Mouse (Mus musculus) hindbrain, embryonic 15.5 days (tissue): ENCODE measurements around the gene Dnajc6. TPM values are rescaled to one million over a fixed set of nuclear protein-coding genes. Genes with fewer than 3 reads are reported as not detected.
A peak's percentile ranks its signal among the peaks of the same experiment; 100 is the strongest.

Experiments used
- ATAC-seq: fragments of 200-750 bp; cut with Nextera tagmentation; 2 replicates; pipeline ENCODE4 v1.8.0; 2017; ENCODE audit warnings: low read depth, moderate number of reproducible peaks, moderate TSS enrichment; ENCODE audit not compliant: low FRiP score
- H3K27ac ChIP-seq: fragments of 300-500 bp; sonication (generic); replicated peaks from 2 replicates; pipeline ENCODE4 v1.5.1; 2015; ENCODE audit warnings: mild to moderate bottlenecking, inconsistent platforms
- H3K27me3 ChIP-seq: fragments of 300-500 bp; sonication (generic); 2 replicates; pipeline ENCODE4 v1.6.1; 2015; ENCODE audit warnings: control low read depth, inconsistent platforms
- H3K36me3 ChIP-seq: fragments of 300-500 bp; sonication (generic); 2 replicates; pipeline ENCODE4 v1.6.1; 2015; ENCODE audit warnings: control low read depth, inconsistent platforms
- H3K4me1 ChIP-seq: fragments of 300-500 bp; sonication (generic); replicated peaks from 2 replicates; pipeline ENCODE4 v1.6.1; 2015; ENCODE audit warnings: control low read depth, inconsistent platforms
- H3K4me2 ChIP-seq: fragments of 300-500 bp; sonication (generic); 2 replicates; pipeline ENCODE4 v1.6.1; 2015; ENCODE audit warnings: moderate library complexity, mild to moderate bottlenecking, inconsistent platforms
- H3K4me3 ChIP-seq: fragments of 300-500 bp; sonication (generic); 2 replicates; pipeline ENCODE4 v1.5.1; 2015; ENCODE audit warnings: mild to moderate bottlenecking, inconsistent platforms
- H3K9ac ChIP-seq: fragments of 300-500 bp; sonication (generic); 2 replicates; pipeline ENCODE4 v1.6.1; 2015; ENCODE audit warnings: inconsistent platforms
- H3K9me3 ChIP-seq: fragments of 300-500 bp; sonication (generic); 2 replicates; pipeline ENCODE4 v1.6.1; 2016; ENCODE audit warnings: control low read depth, inconsistent platforms
- WGBS: fragments of 180-500 bp; shearing (Covaris S2); methylation state at CpG from one replicate; pipeline ENCODE4 v1.1.7; 2015; 5-methylcytosine and 5-hydroxymethylcytosine counted together
- polyA plus RNA-seq: library from polyadenylated mRNA; unstranded; fragments of >200 nt; fragmentation: Nextera tagmentation; extraction: Ambion mirVana; gene quantifications from 2 replicates; pipeline ENCODE4 v1.2.1, GENCODE M21; 2015

Gene Dnajc6
- polyA plus RNA-seq, 1 experiment from 2014 or later, result 60.4 TPM

DNA sequence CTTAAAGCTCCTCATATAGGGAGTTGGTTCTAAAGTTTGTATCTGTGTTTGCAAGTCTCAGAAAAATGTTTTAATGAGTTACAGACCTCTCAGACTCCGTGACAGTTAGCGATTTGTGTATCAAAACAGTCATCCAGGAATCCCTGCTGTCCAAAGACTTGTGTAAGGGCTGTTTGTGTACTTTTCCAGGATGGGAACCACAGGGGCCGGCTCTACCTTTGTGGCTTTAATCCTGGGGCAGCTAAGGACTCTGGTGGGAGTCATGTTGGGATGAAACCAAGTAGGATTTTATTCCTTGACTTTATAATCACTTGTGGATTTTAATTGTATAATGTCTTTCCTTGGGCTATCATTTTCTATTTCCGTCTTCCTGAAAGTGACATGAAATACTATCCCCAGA, 55.0 kb downstream of the Dnajc6 start:
- H3K9ac ChIP-seq, result peak overlapping the region; percentile 83; the same call in 1 of the 2 replicates
- WGBS, result 18% methylated on average over 4 of the region's 4 CpGs

DNA sequence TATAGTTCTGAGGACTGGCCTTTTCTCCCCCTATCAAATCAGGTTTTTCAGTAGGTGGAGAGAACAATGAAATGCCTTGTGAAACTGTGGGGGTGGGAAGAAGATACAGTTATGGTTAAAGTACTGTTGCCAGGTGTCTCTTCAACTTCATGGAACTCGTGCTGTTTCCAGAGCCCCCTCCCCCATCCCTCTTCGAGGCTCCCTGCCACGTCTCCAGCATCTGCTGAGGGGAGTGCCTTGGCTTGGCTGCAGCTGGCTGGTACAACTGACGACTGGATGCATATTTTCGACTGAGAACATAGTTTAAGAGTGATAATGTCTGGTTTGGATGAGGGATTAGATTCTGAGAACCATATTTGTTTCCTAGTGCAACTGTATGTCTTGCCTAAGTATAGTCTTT, 55.9 kb downstream of the Dnajc6 start:
- 10% methylated on average over 5 of the region's 5 CpGs for WGBS

More for the DNA sequence above, 55.0 kb downstream of the Dnajc6 start:
- no peak for ATAC-seq
- H3K4me3 ChIP-seq, result peak overlapping the region; percentile 66
- H3K36me3 ChIP-seq, result no peaks in the 10 kb centered on the region
- H3K9me3 ChIP-seq, result no peaks in the 10 kb centered on the region
- peak overlapping the region; percentile 68 for H3K4me2 ChIP-seq
- peak overlapping the region; percentile 96; the same call in 1 of the 2 replicates for H3K27ac ChIP-seq
- H3K27me3 ChIP-seq, result no peaks in the 10 kb centered on the region
- peaks cover 39% of the 10 kb centered on the region for H3K4me1 ChIP-seq

GRCm38 (mm10) chr4:101555016-101555415, 58.6 kb downstream of the Dnajc6 start:
- Histone ChIP-seq H3K36me3 (no peaks in the 10 kb centered on the region), H3K27ac (no peak overlapping the region), H3K9ac (no peak overlapping the region), H3K4me2 (no peak overlapping the region), H3K4me3 (no peak overlapping the region), H3K9me3 (no peaks in the 10 kb centered on the region), H3K27me3 (no peaks in the 10 kb centered on the region), H3K4me1 (peaks cover 39% of the 10 kb centered on the region)
- ATAC-seq, result no peak
- 92% methylated on average over 4 of the region's 4 CpGs for WGBS

More for the DNA sequence above, 55.9 kb downstream of the Dnajc6 start:
- Histone ChIP-seq H3K27me3 (no peaks in the 10 kb centered on the region), H3K4me1 (peaks cover 39% of the 10 kb centered on the region), H3K27ac (no peak overlapping the region), H3K9me3 (no peaks in the 10 kb centered on the region), H3K4me3 (peak overlapping the region; percentile 66), H3K36me3 (no peaks in the 10 kb centered on the region), H3K9ac (0 out of 2 replicates have a peak overlapping the region, but pooled peaks have one; percentile 25), H3K4me2 (peak overlapping the region; percentile 68)
- ATAC-seq, result no peak

- Histone ChIP-seq H3K27me3 (no peaks in the 10 kb centered on the region), H3K4me1 (peaks cover 21% of the 10 kb centered on the region; the same call in 1 of the 2 replicates), H3K4me3 (no peak overlapping the region), H3K4me2 (no peak overlapping the region), H3K9ac (no peak overlapping the region), H3K27ac (no peak overlapping the region), H3K36me3 (no peaks in the 10 kb centered on the region), H3K9me3 (no peaks in the 10 kb centered on the region)
- ATAC-seq, result no peak
- 66% methylated on average over 4 of the region's 4 CpGs for WGBS
Measured at GRCm38 (mm10) chr4:101560137-101560536, 63.7 kb downstream of the Dnajc6 start.

DNA sequence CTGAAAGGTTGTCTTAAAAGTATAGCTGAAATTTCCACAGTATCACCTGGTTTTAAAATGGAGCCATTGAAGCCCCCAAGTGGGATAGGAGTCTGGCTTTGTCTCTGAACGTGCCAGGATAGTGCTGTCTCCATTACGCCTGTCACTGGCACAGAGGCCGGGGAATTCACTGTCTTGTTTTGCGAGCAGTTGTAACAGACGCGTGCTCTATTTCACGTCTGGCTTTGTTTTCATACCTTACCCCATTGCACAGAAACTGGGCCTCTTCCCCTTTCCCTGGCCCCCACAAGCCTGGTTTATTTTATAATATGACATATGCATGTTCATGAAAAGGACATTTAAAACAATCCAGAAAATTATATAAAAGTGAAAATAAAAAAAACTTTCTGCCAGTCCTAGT, 66.4 kb downstream of the Dnajc6 start:
- peaks cover 20% of the 10 kb centered on the region; the same call in 1 of the 2 replicates for H3K4me1 ChIP-seq
- WGBS, result 67% methylated on average over 7 of the region's 7 CpGs
- no peaks in the 10 kb centered on the region for H3K27me3 ChIP-seq
- H3K4me3 ChIP-seq, result no peak overlapping the region
- H3K27ac ChIP-seq, result no peak overlapping the region
- no peak overlapping the region for H3K4me2 ChIP-seq
- no peaks in the 10 kb centered on the region for H3K36me3 ChIP-seq
- ATAC-seq, result no peak
- no peaks in the 10 kb centered on the region for H3K9me3 ChIP-seq
- no peak overlapping the region for H3K9ac ChIP-seq

DNA sequence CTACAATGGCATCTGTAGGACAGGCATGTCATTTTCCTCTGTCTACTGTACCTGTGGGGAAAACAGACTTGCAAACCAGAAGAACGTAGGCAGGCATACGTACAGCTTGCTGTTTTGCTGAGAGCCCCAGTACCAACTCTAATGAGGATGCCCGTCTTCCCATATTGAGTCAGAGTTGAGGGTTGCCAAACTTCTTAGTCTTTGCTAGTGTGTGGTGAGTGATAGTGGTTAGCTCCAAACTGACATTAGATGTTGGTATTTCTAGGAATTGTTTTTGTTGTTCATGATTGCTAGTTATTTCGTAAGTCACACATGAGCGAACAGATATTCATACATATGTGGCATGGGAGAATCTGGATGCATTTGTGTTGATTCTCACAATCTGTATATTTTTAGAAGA, 67.2 kb downstream of the Dnajc6 start:
- Histone ChIP-seq H3K36me3 (no peaks in the 10 kb centered on the region), H3K9me3 (no peaks in the 10 kb centered on the region), H3K27me3 (no peaks in the 10 kb centered on the region), H3K9ac (no peak overlapping the region), H3K27ac (no peak overlapping the region), H3K4me1 (peaks cover 13% of the 10 kb centered on the region; the same call in 1 of the 2 replicates), H3K4me3 (no peak overlapping the region), H3K4me2 (no peak overlapping the region)
- ATAC-seq, result no peak
- WGBS, result 92% methylated on average over 5 of the region's 5 CpGs

DNA sequence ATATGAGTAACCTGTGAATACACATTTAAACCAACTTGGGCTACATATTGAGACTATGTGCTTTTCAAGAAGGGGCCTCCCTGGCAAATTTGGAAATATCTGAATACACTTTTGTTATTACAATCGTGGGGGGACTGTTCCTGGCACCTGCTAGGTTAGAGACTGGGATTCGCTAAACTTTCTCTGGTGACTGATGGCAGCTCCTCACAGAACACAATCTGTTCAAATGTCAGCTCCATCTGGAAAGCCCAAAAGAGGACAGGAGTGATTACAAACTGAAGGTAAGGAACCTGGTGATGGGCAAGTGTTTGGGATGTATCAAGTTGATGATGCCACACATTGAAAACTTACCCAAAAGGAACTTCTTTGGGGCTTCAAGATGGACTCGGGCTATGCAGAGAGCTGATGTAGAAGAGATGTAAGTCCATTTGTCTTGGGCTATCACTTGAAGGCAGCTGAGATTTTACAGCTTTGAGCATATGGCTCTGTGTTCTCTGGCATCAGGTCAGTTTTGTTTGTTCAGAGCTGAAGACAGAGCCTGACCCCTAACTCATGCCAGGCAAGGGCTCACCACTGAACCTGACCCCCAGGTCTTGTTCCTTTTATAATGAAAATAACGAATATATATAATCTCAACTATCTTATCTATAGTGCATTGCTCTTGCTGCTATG, 68.4 kb downstream of the Dnajc6 start:
- ATAC-seq, result no peak
- 88% methylated on average over 4 of the region's 4 CpGs for WGBS
- no peak overlapping the region for H3K9ac ChIP-seq
- H3K27me3 ChIP-seq, result no peaks in the 10 kb centered on the region
- H3K4me3 ChIP-seq, result no peak overlapping the region
- H3K27ac ChIP-seq, result no peak overlapping the region
- H3K36me3 ChIP-seq, result no peaks in the 10 kb centered on the region
- H3K4me1 ChIP-seq, result peaks cover 17% of the 10 kb centered on the region
- H3K9me3 ChIP-seq, result no peaks in the 10 kb centered on the region
- H3K4me2 ChIP-seq, result no peak overlapping the region

DNA sequence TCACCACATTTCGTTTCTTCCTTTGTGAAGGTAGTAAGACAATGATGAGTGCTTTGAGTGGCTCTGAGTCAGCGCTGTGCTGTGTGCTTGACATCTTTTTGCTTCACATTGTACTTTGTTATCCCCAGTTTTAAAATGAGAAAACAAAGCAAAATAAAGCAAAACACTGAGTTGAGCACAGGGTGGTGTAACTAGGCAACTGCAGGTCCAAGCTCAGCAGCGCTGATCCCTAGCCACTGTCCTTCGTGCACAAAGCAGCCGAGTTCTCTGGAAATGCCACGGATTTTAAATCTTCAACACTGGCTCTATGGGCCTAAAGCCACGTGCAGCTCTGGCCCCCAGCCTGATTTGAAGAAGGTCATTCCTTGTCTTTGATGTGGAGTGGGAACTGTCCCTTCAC, 72.6 kb downstream of the Dnajc6 start:
- H3K27ac ChIP-seq, result no peak overlapping the region
- no peaks in the 10 kb centered on the region for H3K36me3 ChIP-seq
- H3K4me2 ChIP-seq, result no peak overlapping the region
- H3K4me3 ChIP-seq, result no peak overlapping the region
- no peaks in the 10 kb centered on the region for H3K9me3 ChIP-seq
- 45% methylated on average over 7 of the region's 7 CpGs for WGBS
- H3K4me1 ChIP-seq, result peaks cover 7% of the 10 kb centered on the region
- peak; percentile 39; the same call in 1 of the 2 replicates for ATAC-seq
- H3K9ac ChIP-seq, result no peak overlapping the region
- no peaks in the 10 kb centered on the region for H3K27me3 ChIP-seq

GRCm38 (mm10) chr4:101572142-101572541, 75.7 kb downstream of the Dnajc6 start:
- Histone ChIP-seq H3K36me3 (no peaks in the 10 kb centered on the region), H3K4me1 (peaks cover 7% of the 10 kb centered on the region), H3K9ac (no peak overlapping the region), H3K27ac (no peak overlapping the region), H3K9me3 (no peaks in the 10 kb centered on the region), H3K4me3 (no peak overlapping the region), H3K27me3 (no peaks in the 10 kb centered on the region), H3K4me2 (no peak overlapping the region)
- no peak for ATAC-seq
- WGBS, result 62% methylated on average over 2 of the region's 2 CpGs

GRCm38 (mm10) chr4:101575307-101575706, 78.9 kb downstream of the Dnajc6 start:
- no peak for ATAC-seq
- no peaks in the 10 kb centered on the region for H3K27me3 ChIP-seq
- H3K9me3 ChIP-seq, result no peaks in the 10 kb centered on the region
- no peaks in the 10 kb centered on the region for H3K36me3 ChIP-seq
- H3K4me1 ChIP-seq, result 0 out of 2 replicates have a peak, but pooled peaks cover 3% of the 10 kb centered on the region
- H3K4me2 ChIP-seq, result no peak overlapping the region
- no peak overlapping the region for H3K4me3 ChIP-seq
- H3K27ac ChIP-seq, result no peak overlapping the region
- WGBS, result 83% methylated on average over 5 of the region's 5 CpGs
- no peak overlapping the region for H3K9ac ChIP-seq

- Histone ChIP-seq H3K4me2 (no peak overlapping the region), H3K36me3 (no peaks in the 10 kb centered on the region)
- WGBS, result 69% methylated on average over 7 of the region's 7 CpGs
Measured at GRCm38 (mm10) chr4:101578720-101579119, 82.3 kb downstream of the Dnajc6 start.

DNA sequence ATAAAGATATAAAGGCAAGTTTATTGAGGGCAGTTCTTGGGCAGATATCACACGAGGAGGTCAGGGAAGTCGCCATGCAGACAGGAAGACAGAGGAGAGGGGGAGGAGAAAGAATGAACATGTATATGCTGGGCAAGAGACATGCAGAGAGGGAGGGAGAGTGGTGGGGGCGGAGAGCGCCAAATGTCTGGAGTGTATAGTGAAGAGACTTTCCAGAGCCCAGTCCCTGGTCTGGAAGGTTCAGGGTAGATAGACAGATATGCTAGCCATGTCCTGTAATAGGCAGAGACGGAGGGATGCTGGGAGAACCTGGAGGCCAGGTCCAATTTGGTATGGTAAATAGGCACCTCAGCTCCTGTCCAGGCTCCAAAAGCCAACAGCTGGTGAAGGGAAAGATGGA, 83.1 kb downstream of the Dnajc6 start:
- H3K4me2 ChIP-seq, result no peak overlapping the region
- no peak overlapping the region for H3K27ac ChIP-seq
- WGBS, result 75% methylated on average over 5 of the region's 5 CpGs
- H3K9ac ChIP-seq, result no peak overlapping the region
- H3K9me3 ChIP-seq, result no peaks in the 10 kb centered on the region
- H3K36me3 ChIP-seq, result no peaks in the 10 kb centered on the region
- peaks cover 8% of the 10 kb centered on the region; the same call in 1 of the 2 replicates for H3K4me1 ChIP-seq
- no peak overlapping the region for H3K4me3 ChIP-seq
- no peak for ATAC-seq
- H3K27me3 ChIP-seq, result no peaks in the 10 kb centered on the region

More at GRCm38 (mm10) chr4:101578720-101579119, 82.3 kb downstream of the Dnajc6 start:
- H3K27me3 ChIP-seq, result no peaks in the 10 kb centered on the region
- no peak overlapping the region for H3K4me3 ChIP-seq
- no peak overlapping the region for H3K27ac ChIP-seq
- H3K9ac ChIP-seq, result no peak overlapping the region
- no peaks in the 10 kb centered on the region for H3K9me3 ChIP-seq
- ATAC-seq, result no peak
- peaks cover 8% of the 10 kb centered on the region; the same call in 1 of the 2 replicates for H3K4me1 ChIP-seq
